In the genomic region with DNA sequence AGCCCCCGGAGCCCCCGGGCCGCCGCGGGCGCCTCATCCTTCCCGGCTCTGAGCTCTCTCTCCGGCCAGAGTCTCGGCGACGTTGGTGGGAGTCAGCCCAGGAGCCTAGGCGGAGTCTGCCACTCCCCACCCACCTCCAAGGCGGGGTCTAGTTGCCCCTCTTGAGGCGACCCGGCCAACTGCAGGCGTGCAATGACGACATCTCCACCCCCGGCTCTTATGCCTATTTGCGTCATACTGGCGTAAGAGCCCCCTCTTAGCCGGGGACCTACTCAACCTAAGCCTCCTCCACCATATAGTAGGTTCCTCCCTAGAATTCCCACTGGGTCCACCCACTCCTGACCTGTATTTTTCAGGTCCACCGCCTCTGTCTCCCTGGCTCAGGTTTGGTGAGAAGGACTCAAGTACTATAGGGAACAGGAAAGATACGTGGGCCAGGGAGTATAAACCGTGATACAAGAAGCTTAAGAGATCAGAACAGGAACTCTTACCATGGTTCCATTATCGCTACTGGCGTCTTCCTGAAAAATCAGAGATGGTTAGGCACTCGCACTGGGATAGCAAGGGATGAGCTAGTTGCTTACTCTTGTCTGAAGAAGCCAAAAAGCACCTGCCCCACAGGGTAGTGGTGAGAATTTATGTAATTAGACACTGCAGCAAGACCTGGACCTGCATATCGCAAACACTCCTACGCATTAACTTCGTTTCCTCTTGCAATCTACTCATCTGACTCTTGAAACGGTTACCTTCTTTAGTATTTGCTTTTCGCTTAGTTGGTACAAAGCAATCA, we compare ENCODE assay signal across 8 mouse cellular contexts. TPM values are rescaled to one million over a fixed set of nuclear protein-coding genes. Genes with fewer than 3 reads are reported as not detected.
DNase-seq lines count a peak whose midpoint lies in the region; ATAC-seq and TF ChIP-seq lines count a peak whose summit lies in the region.

A gene (minus strand): TSS at position 412 of the 790 bp plus-strand sequence.

- peak within 1 kb of the TSS; percentile 39 for H3K4me2 ChIP-seq in embryonic facial prominence, embryonic 12.5 days (replicated peaks)
- no peak within 1 kb of the TSS for H3K4me2 ChIP-seq in intestine, embryonic 16.5 days (ENCODE audit: low read depth, low read length)
- H3K4me2 ChIP-seq in midbrain, embryonic 13.5 days (replicated peaks) = peak within 1 kb of the TSS; percentile 80

- 11% methylated on average over 32 of the region's 32 CpGs for WGBS in embryonic facial prominence, embryonic 12.5 days
- WGBS in intestine, embryonic 16.5 days = 11% methylated on average over 32 of the region's 32 CpGs
- WGBS in midbrain, embryonic 13.5 days = 13% methylated on average over 24 of the region's 32 CpGs
- WGBS in kidney, adult 2 months = 13% methylated on average over 32 of the region's 32 CpGs

- H3K9me3 ChIP-seq in embryonic facial prominence, embryonic 12.5 days = no peaks in the 10 kb centered on the region
- H3K9me3 ChIP-seq in intestine, embryonic 16.5 days (ENCODE audit: control insufficient read depth, low read length) = no peaks in the 10 kb centered on the region
- H3K9me3 ChIP-seq in midbrain, embryonic 13.5 days = no peaks in the 10 kb centered on the region

- peaks cover 5% of the 10 kb centered on the region; the same call in 1 of the 2 replicates for H3K4me1 ChIP-seq in embryonic facial prominence, embryonic 12.5 days
- H3K4me1 ChIP-seq in intestine, embryonic 16.5 days (ENCODE audit: control insufficient read depth, insufficient read depth, low read length) = no peaks in the 10 kb centered on the region
- H3K4me1 ChIP-seq in midbrain, embryonic 13.5 days (replicated peaks) = peaks cover 17% of the 10 kb centered on the region
- H3K4me1 ChIP-seq in kidney, adult 2 months (ENCODE audit: control insufficient read depth, insufficient read depth, low read length) = no peaks in the 10 kb centered on the region

- H3K27me3 ChIP-seq in embryonic facial prominence, embryonic 12.5 days = peaks cover 49% of the 10 kb centered on the region
- H3K27me3 ChIP-seq in intestine, embryonic 16.5 days (replicated peaks; ENCODE audit: control insufficient read depth, insufficient read depth, low read length) = peaks cover 26% of the 10 kb centered on the region
- peaks cover 74% of the 10 kb centered on the region for H3K27me3 ChIP-seq in midbrain, embryonic 13.5 days
- 0 out of 2 replicates have a peak, but pooled peaks cover 4% of the 10 kb centered on the region for H3K27me3 ChIP-seq in kidney, adult 2 months (replicated peaks; ENCODE audit: control insufficient read depth, insufficient read depth, low read length)

- H3K9ac ChIP-seq in embryonic facial prominence, embryonic 12.5 days = no peak within 1 kb of the TSS
- no peak within 1 kb of the TSS for H3K9ac ChIP-seq in intestine, embryonic 16.5 days (ENCODE audit: low read depth, low read length)
- peak within 1 kb of the TSS; percentile 70 for H3K9ac ChIP-seq in midbrain, embryonic 13.5 days (replicated peaks)

- ATAC-seq in embryonic facial prominence, embryonic 12.5 days (ENCODE audit: insufficient number of reproducible peaks, insufficient read depth, low FRiP score, low TSS enrichment) = no peak
- ATAC-seq in intestine, embryonic 16.5 days = no peak
- peak; percentile 89 for ATAC-seq in midbrain, embryonic 13.5 days
- no peak for ATAC-seq in erythroid progenitor cell, adult 5-6 weeks (replicated peaks; ENCODE audit: low FRiP score, poor library complexity, severe bottlenecking)

- no peak within 1 kb of the TSS for H3K27ac ChIP-seq in embryonic facial prominence, embryonic 12.5 days
- H3K27ac ChIP-seq in intestine, embryonic 16.5 days (ENCODE audit: low read length) = no peak within 1 kb of the TSS
- no peak within 1 kb of the TSS for H3K27ac ChIP-seq in midbrain, embryonic 13.5 days
- no peak within 1 kb of the TSS for H3K27ac ChIP-seq in kidney, adult 2 months (ENCODE audit: insufficient read depth, low read depth, low read length)

- no peak for TF ChIP-seq POLR2A in kidney, adult 2 months (IDR thresholded peaks at IDR 0.05; ENCODE audit: low read depth, low read length)

- peak within 1 kb of the TSS; percentile 15; the same call in 1 of the 2 replicates for H3K4me3 ChIP-seq in embryonic facial prominence, embryonic 12.5 days
- 0 out of 2 replicates have a peak within 1 kb of the TSS, but pooled peaks have one; percentile 11 for H3K4me3 ChIP-seq in intestine, embryonic 16.5 days (ENCODE audit: low read length)
- H3K4me3 ChIP-seq in midbrain, embryonic 13.5 days (replicated peaks) = peak within 1 kb of the TSS; percentile 59
- no peak within 1 kb of the TSS for H3K4me3 ChIP-seq in kidney, adult 2 months (ENCODE audit: insufficient read depth, low read depth, low read length)

- no peaks in the 10 kb centered on the region for H3K36me3 ChIP-seq in embryonic facial prominence, embryonic 12.5 days
- no peaks in the 10 kb centered on the region for H3K36me3 ChIP-seq in intestine, embryonic 16.5 days (ENCODE audit: control insufficient read depth, insufficient read depth, low read length)
- no peaks in the 10 kb centered on the region for H3K36me3 ChIP-seq in midbrain, embryonic 13.5 days
- no peaks in the 10 kb centered on the region for H3K36me3 ChIP-seq in kidney, adult 2 months (ENCODE audit: control insufficient read depth, insufficient read depth, low read length)

- no peak for TF ChIP-seq CTCF in kidney, adult 2 months (conservative IDR thresholded peaks at IDR 0.05; ENCODE audit: insufficient read depth, insufficient read length, low read depth, low read length)

- DNase-seq in 3T3-L1 (ENCODE audit: low read depth, low spot score) = peak; percentile 57
- DNase-seq in adrenal gland, adult 18-20 months (ENCODE audit: low spot score in 2 of 2) = no peak
- DNase-seq in spleen, postnatal 10 days (ENCODE audit: low spot score in 2 of 2) = no peak
- no peak for DNase-seq in kidney, adult 2 months

RNA-seq across cellular contexts. Expression of the gene that starts here (rescaled TPM):
- total RNA-seq in adrenal gland, adult 18-20 months (2021) = 10 to 100 TPM; 51.0 to 59.5 TPM
- 2.0 and 2.5 TPM in 2 replicates for polyA plus RNA-seq in embryonic facial prominence, embryonic 12.5 days (2016; fragmentation: Nextera tagmentation; extraction: Ambion mirVana)
- 2.9 and 3.0 TPM in 2 replicates for polyA plus RNA-seq in intestine, embryonic 16.5 days (2015; fragmentation: Nextera tagmentation; extraction: Ambion mirVana)
- polyA plus RNA-seq in midbrain, embryonic 13.5 days (2015; fragmentation: Nextera tagmentation; extraction: Ambion mirVana) = 11.1 and 14.0 TPM in 2 replicates
- 0.53 and 0.81 TPM in 2 replicates for polyA plus RNA-seq in kidney, adult 2 months (2012; rRNA removed)
- total RNA-seq in erythroid progenitor cell, adult 5-6 weeks (2015; ENCODE audit: low replicate concordance) = not detected in 2 replicates
- not detected in 2 replicates for total RNA-seq in erythroid progenitor cell, adult 5-6 weeks (2017; ENCODE audit: low replicate concordance)

Comparison
In these comparisons a context has a peak if more than half of its experiments do, and no peak if none do; other contexts are left out.
1. RNA of the gene that starts here (total RNA-seq): 51.0 to 59.5 TPM in adrenal gland, adult 18-20 months; not detected in erythroid progenitor cell, adult 5-6 weeks; every median in the first group is over 10 times any median in the second.